In genomic region chr9:13297122-13297667, GRCm38 (mm10) we compare ENCODE assay signal across 8 mouse cellular contexts. TPM values are rescaled to one million over a fixed set of nuclear protein-coding genes. Genes with fewer than 3 reads are reported as not detected.
DNase-seq lines count a peak whose midpoint lies in the region; ATAC-seq and TF ChIP-seq lines count a peak whose summit lies in the region.

No protein-coding gene starts in this region.

- peaks cover 45% of the 10 kb centered on the region for H3K4me1 ChIP-seq in lung, embryonic 15.5 days
- peaks cover 35 to 41% of the 10 kb centered on the region in 2 experiments for H3K4me1 ChIP-seq in heart, embryonic 14.5 days (ENCODE audit: control insufficient read depth in 2 of 2, insufficient read depth in 2 of 2, low read length in 2 of 2)
- H3K4me1 ChIP-seq in liver, embryonic 14.5 days (replicated peaks; ENCODE audit: control insufficient read depth in 2 of 2, insufficient read depth in 2 of 2, low read length in 1 of 2): peaks cover 0 to 11% of the 10 kb centered on the region in 2 experiments; a peak in 3 of 4 replicates

- 0% methylated on average over 12 of the region's 12 CpGs for WGBS in lung, embryonic 15.5 days
- WGBS in heart, embryonic 14.5 days: 1% methylated on average over 12 of the region's 12 CpGs
- WGBS in liver, embryonic 14.5 days (ENCODE audit: insufficient replicate concordance): under 1% methylated on average over 12 of the region's 12 CpGs

- no peak for TF ChIP-seq EP300 in liver, embryonic 14.5 days (IDR thresholded peaks at IDR 0.05; ENCODE audit: low read depth)

- peak overlapping the region; percentile 98 for H3K4me2 ChIP-seq in lung, embryonic 15.5 days
- peak overlapping the region; percentile 97 for H3K4me2 ChIP-seq in heart, embryonic 14.5 days (ENCODE audit: low read length)
- peak overlapping the region; percentile 76 for H3K4me2 ChIP-seq in liver, embryonic 14.5 days (ENCODE audit: low read depth)

- H3K4me3 ChIP-seq in lung, embryonic 15.5 days: peak overlapping the region; percentile 65
- H3K4me3 ChIP-seq in heart, embryonic 14.5 days (ENCODE audit: control insufficient read depth in 1 of 2, insufficient read depth in 1 of 2, low read depth in 1 of 2, low read length in 2 of 2): peak overlapping the region; percentile 57 to 75
- peak overlapping the region; percentile 64 to 70 for H3K4me3 ChIP-seq in liver, embryonic 14.5 days (ENCODE audit: insufficient read depth in 1 of 2, low read depth in 2 of 2, low read length in 2 of 2)

- peak overlapping the region; percentile 85 for H3K27ac ChIP-seq in lung, embryonic 15.5 days
- H3K27ac ChIP-seq in heart, embryonic 14.5 days (replicated peaks in 1 of 2; ENCODE audit: control insufficient read depth in 1 of 2, insufficient read depth in 1 of 2, low read depth in 2 of 2, low read length in 2 of 2): peak overlapping the region; percentile 72 to 88
- H3K27ac ChIP-seq in liver, embryonic 14.5 days: no peak overlapping the region

- no peak for DNase-seq in lung, postnatal 10 days
- peak; percentile 9 for DNase-seq in c-Kit-positive CD71-positive TER-119-negative erythroid progenitor cells, embryonic 14.5 days (ENCODE audit: low read depth)
- DNase-seq in liver, embryonic 14.5 days (ENCODE audit: low read depth in 3 of 3, low spot score in 3 of 3): peak in 1 of 3 experiments; percentile 2
- DNase-seq in thymus, postnatal 25 days: peak; percentile 42
- no peak for DNase-seq in urinary bladder, postnatal 25 days (ENCODE audit: low spot score)
- DNase-seq in layer of hippocampus, adult 9-10 months (ENCODE audit: low spot score): no peak

- no peaks in the 10 kb centered on the region for H3K27me3 ChIP-seq in lung, embryonic 15.5 days
- H3K27me3 ChIP-seq in heart, embryonic 14.5 days (ENCODE audit: control insufficient read depth, insufficient read depth, low read length): no peaks in the 10 kb centered on the region
- H3K27me3 ChIP-seq in liver, embryonic 14.5 days (ENCODE audit: control insufficient read depth, insufficient read depth, low read length): no peaks in the 10 kb centered on the region

- TF ChIP-seq CTCF in liver, embryonic 14.5 days (IDR thresholded peaks at IDR 0.05; ENCODE audit: low read depth): no peak

- no peaks in the 10 kb centered on the region for H3K9me3 ChIP-seq in lung, embryonic 15.5 days
- H3K9me3 ChIP-seq in heart, embryonic 14.5 days (ENCODE audit: control insufficient read depth, low read length): no peaks in the 10 kb centered on the region
- no peaks in the 10 kb centered on the region for H3K9me3 ChIP-seq in liver, embryonic 14.5 days (ENCODE audit: control insufficient read depth, low read length)

- no peak for ATAC-seq in lung, embryonic 15.5 days (ENCODE audit: borderline replicate concordance, extremely low read depth, low FRiP score, low TSS enrichment)
- ATAC-seq in heart, embryonic 14.5 days (ENCODE audit: insufficient number of reproducible peaks, insufficient read depth, low FRiP score, low read depth): no peak
- no peak for ATAC-seq in liver, embryonic 14.5 days (ENCODE audit: insufficient read depth)

- no peaks in the 10 kb centered on the region for H3K36me3 ChIP-seq in lung, embryonic 15.5 days
- H3K36me3 ChIP-seq in heart, embryonic 14.5 days (ENCODE audit: control insufficient read depth, insufficient read depth, low read length): no peaks in the 10 kb centered on the region
- H3K36me3 ChIP-seq in liver, embryonic 14.5 days (replicated peaks; ENCODE audit: control insufficient read depth, insufficient read depth, low read depth): no peaks in the 10 kb centered on the region

- H3K9ac ChIP-seq in lung, embryonic 15.5 days: peak overlapping the region; percentile 62
- H3K9ac ChIP-seq in heart, embryonic 14.5 days (ENCODE audit: low read length): peak overlapping the region; percentile 90
- peak overlapping the region; percentile 73 for H3K9ac ChIP-seq in liver, embryonic 14.5 days (replicated peaks)

RNA-seq across cellular contexts. Expression of gene Maml2, which starts 0.6 kb away (rescaled TPM):
- 13.3 and 14.5 TPM in 2 replicates for polyA plus RNA-seq in lung, embryonic 15.5 days (2015; fragmentation: Nextera tagmentation; extraction: Ambion mirVana)
- 9.8 and 10.5 TPM in 2 replicates for polyA plus RNA-seq in heart, embryonic 14.5 days (2014; fragmentation: Nextera tagmentation; extraction: Ambion mirVana)
- polyA plus RNA-seq in liver, embryonic 14.5 days (2012; rRNA removed): 0.61 and 0.66 TPM in 2 replicates
- 0.65 and 0.81 TPM in 2 replicates for polyA plus RNA-seq in liver, embryonic 14.5 days (2014; fragmentation: Nextera tagmentation; extraction: Ambion mirVana)

RNA-seq across cellular contexts. Expression of gene Ccdc82, which starts 50.4 kb away (rescaled TPM):
- 11.4 and 13.3 TPM in 2 replicates for polyA plus RNA-seq in lung, embryonic 15.5 days (2015; fragmentation: Nextera tagmentation; extraction: Ambion mirVana)
- 9.1 and 9.5 TPM in 2 replicates for polyA plus RNA-seq in heart, embryonic 14.5 days (2014; fragmentation: Nextera tagmentation; extraction: Ambion mirVana)
- polyA plus RNA-seq in liver, embryonic 14.5 days (2012; rRNA removed): 8.2 and 11.1 TPM in 2 replicates
- polyA plus RNA-seq in liver, embryonic 14.5 days (2014; fragmentation: Nextera tagmentation; extraction: Ambion mirVana): 10.0 and 10.4 TPM in 2 replicates

RNA-seq across cellular contexts. Expression of gene Jrkl, which starts 51.6 kb away (rescaled TPM):
- 10.0 and 10.1 TPM in 2 replicates for polyA plus RNA-seq in lung, embryonic 15.5 days (2015; fragmentation: Nextera tagmentation; extraction: Ambion mirVana)
- polyA plus RNA-seq in heart, embryonic 14.5 days (2014; fragmentation: Nextera tagmentation; extraction: Ambion mirVana): 6.7 and 8.3 TPM in 2 replicates
- polyA plus RNA-seq in liver, embryonic 14.5 days (2012; rRNA removed): 0.98 and 2.1 TPM in 2 replicates
- polyA plus RNA-seq in liver, embryonic 14.5 days (2014; fragmentation: Nextera tagmentation; extraction: Ambion mirVana): 1.5 TPM in 2 replicates

Comparison
In these comparisons a context has a peak if more than half of its experiments do, and no peak if none do; other contexts are left out.
1. DNase-seq: peak in c-Kit-positive CD71-positive TER-119-negative erythroid progenitor cells, embryonic 14.5 days (single experiment) and thymus, postnatal 25 days (single experiment); none in lung, postnatal 10 days (single experiment), urinary bladder, postnatal 25 days (single experiment) and layer of hippocampus, adult 9-10 months (single experiment).
2. Peak in every context shown above with its lines, with median percentiles within 50 percentile points of each other: H3K4me2 ChIP-seq, H3K4me3 ChIP-seq and H3K9ac ChIP-seq.